Mouse (Mus musculus): Measurements from ENCODE around the gene Igbp1b. TPM values are rescaled to one million over a fixed set of nuclear protein-coding genes. Genes with fewer than 3 reads are reported as not detected.

The Igbp1b gene
- not detected in 2 replicates for polyA plus RNA-seq (2011; ENCODE audit: insufficient read length, low read depth, missing spikeins)

DNA sequence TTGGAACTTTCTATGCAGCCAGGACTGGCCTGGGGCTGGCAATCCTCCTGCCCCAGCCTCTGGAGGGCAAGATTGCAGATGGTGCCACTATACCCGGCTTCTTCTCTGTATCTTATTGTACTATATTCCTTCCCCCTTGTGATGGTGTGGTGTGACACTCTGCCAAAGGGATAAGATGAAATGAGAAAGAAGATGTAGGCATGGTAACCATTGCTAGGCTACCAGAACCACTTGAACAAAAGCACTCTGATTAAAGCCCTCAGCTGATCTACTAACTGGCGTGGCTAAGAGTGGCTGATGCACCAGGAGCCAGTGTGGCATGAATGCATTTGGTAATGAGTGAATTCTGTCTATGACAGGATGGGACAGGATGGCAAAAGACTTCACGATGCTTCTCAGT lies at the start of gene Igbp1b:
Gene Igbp1b, minus strand, starts transcription at position 29 of the 400 bp plus-strand sequence.
- TF ChIP-seq CTCF (IDR thresholded peaks at IDR 0.05; ENCODE audit: borderline replicate concordance, insufficient read depth, low read length) (no peak), POLR2A (IDR thresholded peaks at IDR 0.05; ENCODE audit: low read depth, low read length) (no peak)
- Histone ChIP-seq H3K4me3 (ENCODE audit: insufficient read depth, low read length) (no peak within 1 kb of the TSS), H3K27ac (ENCODE audit: insufficient read depth, low read length) (no peak within 1 kb of the TSS), H3K4me1 (ENCODE audit: control insufficient read depth, insufficient read depth, low read length) (no peaks in the 10 kb centered on the region)

DNA sequence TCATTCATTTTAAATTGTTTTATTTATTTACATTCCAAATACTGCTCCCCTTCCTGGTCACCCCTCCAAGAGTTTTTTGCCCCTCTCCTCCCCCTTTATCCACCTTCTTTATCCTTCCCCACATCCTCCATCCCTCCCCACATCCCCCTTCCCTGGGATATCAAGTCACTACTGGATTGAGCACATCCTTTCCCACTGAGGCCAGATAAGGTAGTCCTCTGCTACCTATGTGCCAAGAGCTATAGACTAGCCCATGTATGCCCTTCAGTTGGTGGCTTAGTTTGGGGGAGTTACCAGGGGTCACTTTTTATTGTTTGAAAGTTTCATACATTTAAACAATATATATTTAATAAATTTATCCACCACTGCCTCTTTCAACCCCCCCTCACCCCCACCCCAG lies 24.6 kb upstream of the Igbp1b start:
- Histone ChIP-seq H3K4me3 (ENCODE audit: insufficient read depth, low read length) (no peak overlapping the region), H3K4me1 (ENCODE audit: control insufficient read depth, insufficient read depth, low read length) (no peaks in the 10 kb centered on the region), H3K27ac (ENCODE audit: insufficient read depth, low read length) (no peak overlapping the region)
- no peak for TF ChIP-seq CTCF (IDR thresholded peaks at IDR 0.05; ENCODE audit: borderline replicate concordance, insufficient read depth, low read length)
- TF ChIP-seq POLR2A (IDR thresholded peaks at IDR 0.05; ENCODE audit: low read depth, low read length): no peak

DNA sequence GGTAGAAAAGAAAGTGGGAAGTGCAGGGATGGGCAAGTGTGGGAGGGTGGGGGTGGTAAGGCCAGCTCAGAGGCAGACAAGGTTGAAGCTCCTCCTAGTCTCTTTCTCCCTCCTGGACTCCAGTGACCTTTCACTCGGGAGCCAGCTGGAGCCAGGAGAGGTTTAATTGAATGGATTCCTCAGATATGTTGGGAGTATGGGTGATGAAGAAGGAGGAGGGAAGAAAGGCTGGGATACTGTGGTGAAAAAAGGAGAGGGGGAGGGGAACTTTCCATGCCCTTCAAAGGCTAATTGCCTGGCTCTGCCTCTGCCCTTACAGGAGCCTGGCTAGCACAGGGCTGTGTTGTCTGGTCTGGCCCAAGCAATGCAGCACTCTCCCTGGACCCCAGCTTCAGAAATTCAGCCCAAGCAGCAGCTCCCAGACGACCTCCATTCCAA lies 14.4 kb upstream of the Igbp1b start:
- Histone ChIP-seq H3K27ac (ENCODE audit: insufficient read depth, low read length) (no peak overlapping the region), H3K4me1 (ENCODE audit: control insufficient read depth, insufficient read depth, low read length) (no peaks in the 10 kb centered on the region), H3K4me3 (ENCODE audit: insufficient read depth, low read length) (no peak overlapping the region)
- TF ChIP-seq CTCF (IDR thresholded peaks at IDR 0.05; ENCODE audit: borderline replicate concordance, insufficient read depth, low read length) (no peak), POLR2A (IDR thresholded peaks at IDR 0.05; ENCODE audit: low read depth, low read length) (no peak)

DNA sequence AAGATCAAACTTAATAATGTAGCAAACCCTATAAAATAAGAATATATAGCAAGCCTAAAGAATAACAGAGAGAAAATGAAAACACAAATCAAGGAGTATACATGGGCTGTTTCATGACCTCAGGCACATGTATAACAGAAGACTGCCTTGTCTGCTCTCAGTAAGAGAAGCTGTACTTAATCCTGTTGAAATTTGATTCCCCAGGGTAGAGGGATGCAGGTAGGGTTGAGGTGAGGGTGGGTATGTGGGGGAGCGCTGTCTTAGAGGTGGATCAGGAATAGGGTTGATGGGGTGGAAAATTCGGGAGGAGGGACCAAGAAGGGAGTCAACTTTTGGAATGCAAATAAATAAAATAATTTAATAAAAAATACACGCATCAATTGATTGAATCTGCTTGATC lies 7.1 kb upstream of the Igbp1b start:
- H3K4me3 ChIP-seq (ENCODE audit: insufficient read depth, low read length): no peak overlapping the region
- no peak for TF ChIP-seq CTCF (IDR thresholded peaks at IDR 0.05; ENCODE audit: borderline replicate concordance, insufficient read depth, low read length)
- no peak for TF ChIP-seq POLR2A (IDR thresholded peaks at IDR 0.05; ENCODE audit: low read depth, low read length)
- H3K4me1 ChIP-seq (ENCODE audit: control insufficient read depth, insufficient read depth, low read length): no peaks in the 10 kb centered on the region
- H3K27ac ChIP-seq (ENCODE audit: insufficient read depth, low read length): no peak overlapping the region

DNA sequence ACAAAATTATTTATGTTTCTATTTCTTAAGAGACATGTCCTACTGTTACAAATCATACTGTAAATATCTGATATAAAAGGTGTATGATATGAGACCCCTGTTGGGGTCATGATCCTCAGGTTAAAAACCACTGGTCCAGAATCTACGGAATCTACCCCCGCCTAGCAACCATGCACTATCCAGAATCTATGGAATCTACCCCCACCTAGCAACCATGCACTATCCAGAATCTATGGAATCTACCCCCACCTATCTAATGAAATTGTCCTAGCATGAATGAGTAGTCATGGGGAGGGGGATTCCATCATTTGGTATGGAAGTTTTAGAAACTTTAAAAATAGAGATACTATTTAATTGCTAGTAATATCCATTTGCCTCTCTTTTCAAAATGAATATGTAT lies 12.7 kb downstream of the Igbp1b start:
- Histone ChIP-seq H3K4me3 (ENCODE audit: insufficient read depth, low read length) (no peak overlapping the region), H3K27ac (ENCODE audit: insufficient read depth, low read length) (no peak overlapping the region), H3K4me1 (ENCODE audit: control insufficient read depth, insufficient read depth, low read length) (no peaks in the 10 kb centered on the region)
- TF ChIP-seq POLR2A (IDR thresholded peaks at IDR 0.05; ENCODE audit: low read depth, low read length) (no peak), CTCF (IDR thresholded peaks at IDR 0.05; ENCODE audit: borderline replicate concordance, insufficient read depth, low read length) (no peak)

DNA sequence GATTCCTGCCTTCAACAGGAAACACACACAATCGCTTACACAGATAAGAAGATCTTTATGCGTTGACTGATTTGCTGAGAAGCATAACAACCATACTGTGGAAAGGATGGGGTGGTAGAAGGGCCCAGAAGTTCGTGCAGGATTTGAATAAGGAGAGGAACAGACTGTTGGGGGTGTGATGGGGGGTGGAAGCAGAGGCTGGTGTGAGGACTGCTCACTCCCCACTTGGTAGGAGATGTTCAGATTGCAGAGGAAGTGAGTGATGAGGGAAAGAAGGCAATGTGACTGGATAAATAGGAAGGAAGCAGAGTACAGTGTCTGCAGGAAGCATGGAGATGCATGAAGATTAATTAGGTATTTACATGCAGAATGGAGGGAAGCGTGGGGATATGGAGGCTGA lies 19.0 kb downstream of the Igbp1b start:
- no peak overlapping the region for H3K4me3 ChIP-seq (ENCODE audit: insufficient read depth, low read length)
- H3K27ac ChIP-seq (ENCODE audit: insufficient read depth, low read length): no peak overlapping the region
- H3K4me1 ChIP-seq (ENCODE audit: control insufficient read depth, insufficient read depth, low read length): no peaks in the 10 kb centered on the region
- TF ChIP-seq CTCF (IDR thresholded peaks at IDR 0.05; ENCODE audit: borderline replicate concordance, insufficient read depth, low read length) (no peak), POLR2A (IDR thresholded peaks at IDR 0.05; ENCODE audit: low read depth, low read length) (no peak)

DNA sequence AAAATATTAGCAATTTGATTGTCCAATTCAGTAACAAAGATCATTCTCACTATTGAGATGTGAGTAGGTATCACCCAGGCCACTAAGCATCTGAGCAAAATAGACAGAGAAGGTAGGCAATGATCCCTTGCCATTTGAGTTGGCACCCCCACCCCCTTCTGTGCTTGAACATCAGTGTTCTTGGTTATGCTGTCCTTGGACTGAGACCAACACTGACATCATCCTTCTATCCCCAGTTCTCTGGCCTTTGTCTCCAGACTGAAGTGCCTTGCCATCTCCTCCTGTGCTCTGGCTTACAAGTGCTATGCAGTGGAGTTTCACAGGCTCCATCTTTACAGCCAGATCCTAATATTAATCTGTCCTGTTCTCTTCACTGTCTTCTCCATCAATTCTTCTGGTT lies 37.6 kb downstream of the Igbp1b start:
- Histone ChIP-seq H3K27ac (ENCODE audit: insufficient read depth, low read length) (no peak overlapping the region), H3K4me3 (ENCODE audit: insufficient read depth, low read length) (no peak overlapping the region), H3K4me1 (ENCODE audit: control insufficient read depth, insufficient read depth, low read length) (no peaks in the 10 kb centered on the region)
- no peak for TF ChIP-seq CTCF (IDR thresholded peaks at IDR 0.05; ENCODE audit: borderline replicate concordance, insufficient read depth, low read length)
- TF ChIP-seq POLR2A (IDR thresholded peaks at IDR 0.05; ENCODE audit: low read depth, low read length): no peak

DNA sequence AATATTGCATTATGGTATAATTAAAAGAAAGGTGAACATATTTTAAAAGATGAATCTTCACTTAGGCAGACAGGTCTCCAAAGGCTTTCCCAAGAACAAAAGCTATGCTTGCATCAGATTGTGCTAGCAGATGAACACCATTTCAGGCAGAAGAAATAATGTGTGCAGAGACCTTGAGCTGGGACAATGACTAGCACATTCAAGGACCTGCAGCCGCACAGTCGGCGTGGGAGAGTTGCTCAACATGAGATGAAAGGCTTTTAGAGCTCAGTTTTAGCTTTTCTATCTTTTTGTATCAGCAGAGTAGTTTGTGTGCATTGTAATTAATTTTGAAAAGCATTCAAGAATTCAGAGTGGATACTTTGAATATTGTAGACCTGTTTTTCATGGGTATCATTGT lies 39.9 kb downstream of the Igbp1b start:
- H3K4me1 ChIP-seq (ENCODE audit: control insufficient read depth, insufficient read depth, low read length): no peaks in the 10 kb centered on the region
- no peak overlapping the region for H3K4me3 ChIP-seq (ENCODE audit: insufficient read depth, low read length)
- no peak for TF ChIP-seq CTCF (IDR thresholded peaks at IDR 0.05; ENCODE audit: borderline replicate concordance, insufficient read depth, low read length)
- no peak for TF ChIP-seq POLR2A (IDR thresholded peaks at IDR 0.05; ENCODE audit: low read depth, low read length)
- H3K27ac ChIP-seq (ENCODE audit: insufficient read depth, low read length): no peak overlapping the region

Other genes starting within 250 kb of the Igbp1b start
- gene Lmo3, start 76.6 kb downstream of the Igbp1b start, polyA plus RNA-seq (2011; ENCODE audit: insufficient read length, low read depth, missing spikeins): 0.56 TPM in 1 of 2 replicates, not detected in the other